Mouse (Mus musculus): ENCODE measurements at regions not wholly inside any gene's neighbourhood (a gene's known extent, or its start where the extent isn't known, plus 50 kb on each side); places are given as distances from the start of the nearest gene placed in this dataset.

GRCm38 (mm10) chr10:96259242-96259641 lies 122.8 kb downstream of the Gm5426 start:
- H3K9me3 ChIP-seq (replicated peaks): peaks cover 38% of the 10 kb centered on the region
- ATAC-seq (ENCODE audit: extremely low read depth, insufficient number of reproducible peaks, low FRiP score, poor library complexity, severe bottlenecking) (no peak), DNase-seq (ENCODE audit: low spot score) (no peak)
- H3K4me3 ChIP-seq (ENCODE audit: low read depth, low read length): no peak overlapping the region
- no peaks in the 10 kb centered on the region for H3K4me1 ChIP-seq (ENCODE audit: insufficient read depth, low read depth, low read length)
- H3K36me3 ChIP-seq (replicated peaks): no peaks in the 10 kb centered on the region
- TF ChIP-seq CTCF (IDR thresholded peaks at IDR 0.05; ENCODE audit: low read depth, low read length): no peak
- TF ChIP-seq GATA1 (IDR thresholded peaks at IDR 0.05; ENCODE audit: borderline replicate concordance, low read length): no peak
- TF ChIP-seq POLR2AphosphoS5 (IDR thresholded peaks at IDR 0.05; ENCODE audit: insufficient replicate concordance, low read depth, low read length): no peak
- TF ChIP-seq GATA2 (IDR thresholded peaks at IDR 0.05; ENCODE audit: borderline replicate concordance, low read depth, low read length): no peak
- TF ChIP-seq TAL1 (conservative IDR thresholded peaks at IDR 0.05; ENCODE audit: low read depth, low read length): no peak
- H3K27me3 ChIP-seq (ENCODE audit: insufficient read depth, low read length): no peaks in the 10 kb centered on the region

GRCm38 (mm10) chr10:96259648-96260047 lies 123.2 kb downstream of the Gm5426 start:
- Histone ChIP-seq H3K27me3 (ENCODE audit: insufficient read depth, low read length) (no peaks in the 10 kb centered on the region), H3K4me3 (ENCODE audit: low read depth, low read length) (no peak overlapping the region)
- no peak for ATAC-seq (ENCODE audit: extremely low read depth, insufficient number of reproducible peaks, low FRiP score, poor library complexity, severe bottlenecking)

GRCm38 (mm10) chr10:96263544-96263943 lies 127.1 kb downstream of the Gm5426 start:
- peaks cover 45% of the 10 kb centered on the region for H3K9me3 ChIP-seq (replicated peaks)
- no peaks in the 10 kb centered on the region for H3K27me3 ChIP-seq (ENCODE audit: insufficient read depth, low read length)
- H3K4me3 ChIP-seq (ENCODE audit: low read depth, low read length): no peak overlapping the region
- TF ChIP-seq GATA1 (IDR thresholded peaks at IDR 0.05; ENCODE audit: borderline replicate concordance, low read length) (no peak), GATA2 (IDR thresholded peaks at IDR 0.05; ENCODE audit: borderline replicate concordance, low read depth, low read length) (no peak), POLR2AphosphoS5 (IDR thresholded peaks at IDR 0.05; ENCODE audit: insufficient replicate concordance, low read depth, low read length) (no peak), CTCF (IDR thresholded peaks at IDR 0.05; ENCODE audit: low read depth, low read length) (no peak), TAL1 (conservative IDR thresholded peaks at IDR 0.05; ENCODE audit: low read depth, low read length) (no peak)
- no peaks in the 10 kb centered on the region for H3K4me1 ChIP-seq (ENCODE audit: insufficient read depth, low read depth, low read length)
- ATAC-seq (ENCODE audit: extremely low read depth, insufficient number of reproducible peaks, low FRiP score, poor library complexity, severe bottlenecking) (no peak), DNase-seq (ENCODE audit: low spot score) (no peak)
- H3K36me3 ChIP-seq (replicated peaks): no peaks in the 10 kb centered on the region

More at GRCm38 (mm10) chr10:96259648-96260047, 123.2 kb downstream of the Gm5426 start:
- H3K36me3 ChIP-seq (replicated peaks): no peaks in the 10 kb centered on the region
- TF ChIP-seq TAL1 (conservative IDR thresholded peaks at IDR 0.05; ENCODE audit: low read depth, low read length) (no peak), POLR2AphosphoS5 (IDR thresholded peaks at IDR 0.05; ENCODE audit: insufficient replicate concordance, low read depth, low read length) (no peak), GATA2 (IDR thresholded peaks at IDR 0.05; ENCODE audit: borderline replicate concordance, low read depth, low read length) (no peak), CTCF (IDR thresholded peaks at IDR 0.05; ENCODE audit: low read depth, low read length) (no peak), GATA1 (IDR thresholded peaks at IDR 0.05; ENCODE audit: borderline replicate concordance, low read length) (no peak)
- no peak for DNase-seq (ENCODE audit: low spot score)
- no peaks in the 10 kb centered on the region for H3K4me1 ChIP-seq (ENCODE audit: insufficient read depth, low read depth, low read length)
- H3K9me3 ChIP-seq (replicated peaks): peaks cover 38% of the 10 kb centered on the region

- H3K4me1 ChIP-seq (ENCODE audit: insufficient read depth, low read depth, low read length): no peaks in the 10 kb centered on the region
- H3K36me3 ChIP-seq (replicated peaks): no peaks in the 10 kb centered on the region
- no peak overlapping the region for H3K4me3 ChIP-seq (ENCODE audit: low read depth, low read length)
- ATAC-seq (ENCODE audit: extremely low read depth, insufficient number of reproducible peaks, low FRiP score, poor library complexity, severe bottlenecking) (no peak), DNase-seq (ENCODE audit: low spot score) (no peak)
- no peaks in the 10 kb centered on the region for H3K27me3 ChIP-seq (ENCODE audit: insufficient read depth, low read length)
- no peak for TF ChIP-seq GATA1 (IDR thresholded peaks at IDR 0.05; ENCODE audit: borderline replicate concordance, low read length)
- no peak for TF ChIP-seq CTCF (IDR thresholded peaks at IDR 0.05; ENCODE audit: low read depth, low read length)
- TF ChIP-seq POLR2AphosphoS5 (IDR thresholded peaks at IDR 0.05; ENCODE audit: insufficient replicate concordance, low read depth, low read length): no peak
- no peak for TF ChIP-seq TAL1 (conservative IDR thresholded peaks at IDR 0.05; ENCODE audit: low read depth, low read length)
- TF ChIP-seq GATA2 (IDR thresholded peaks at IDR 0.05; ENCODE audit: borderline replicate concordance, low read depth, low read length): no peak
- peaks cover 45% of the 10 kb centered on the region for H3K9me3 ChIP-seq (replicated peaks)
Observed at GRCm38 (mm10) chr10:96264433-96264832, 128.0 kb downstream of the Gm5426 start.

- no peak overlapping the region for H3K4me3 ChIP-seq (ENCODE audit: low read depth, low read length)
- H3K9me3 ChIP-seq (replicated peaks): peaks cover 45% of the 10 kb centered on the region
- ATAC-seq (ENCODE audit: extremely low read depth, insufficient number of reproducible peaks, low FRiP score, poor library complexity, severe bottlenecking) (no peak), DNase-seq (ENCODE audit: low spot score) (no peak)
- no peaks in the 10 kb centered on the region for H3K4me1 ChIP-seq (ENCODE audit: insufficient read depth, low read depth, low read length)
- no peaks in the 10 kb centered on the region for H3K27me3 ChIP-seq (ENCODE audit: insufficient read depth, low read length)
- H3K36me3 ChIP-seq (replicated peaks): no peaks in the 10 kb centered on the region
- TF ChIP-seq GATA2 (IDR thresholded peaks at IDR 0.05; ENCODE audit: borderline replicate concordance, low read depth, low read length): no peak
- no peak for TF ChIP-seq GATA1 (IDR thresholded peaks at IDR 0.05; ENCODE audit: borderline replicate concordance, low read length)
- TF ChIP-seq TAL1 (conservative IDR thresholded peaks at IDR 0.05; ENCODE audit: low read depth, low read length): no peak
- no peak for TF ChIP-seq CTCF (IDR thresholded peaks at IDR 0.05; ENCODE audit: low read depth, low read length)
- no peak for TF ChIP-seq POLR2AphosphoS5 (IDR thresholded peaks at IDR 0.05; ENCODE audit: insufficient replicate concordance, low read depth, low read length)
Observed at GRCm38 (mm10) chr10:96264866-96265265, 128.5 kb downstream of the Gm5426 start.

- no peaks in the 10 kb centered on the region for H3K36me3 ChIP-seq (replicated peaks)
- DNase-seq (ENCODE audit: low spot score) (no peak), ATAC-seq (ENCODE audit: extremely low read depth, insufficient number of reproducible peaks, low FRiP score, poor library complexity, severe bottlenecking) (no peak)
- TF ChIP-seq GATA1 (IDR thresholded peaks at IDR 0.05; ENCODE audit: borderline replicate concordance, low read length) (no peak), TAL1 (conservative IDR thresholded peaks at IDR 0.05; ENCODE audit: low read depth, low read length) (no peak), GATA2 (IDR thresholded peaks at IDR 0.05; ENCODE audit: borderline replicate concordance, low read depth, low read length) (no peak), POLR2AphosphoS5 (IDR thresholded peaks at IDR 0.05; ENCODE audit: insufficient replicate concordance, low read depth, low read length) (no peak), CTCF (IDR thresholded peaks at IDR 0.05; ENCODE audit: low read depth, low read length) (no peak)
- H3K4me1 ChIP-seq (ENCODE audit: insufficient read depth, low read depth, low read length): no peaks in the 10 kb centered on the region
- H3K9me3 ChIP-seq (replicated peaks): peaks cover 38% of the 10 kb centered on the region
- H3K4me3 ChIP-seq (ENCODE audit: low read depth, low read length): no peak overlapping the region
- H3K27me3 ChIP-seq (ENCODE audit: insufficient read depth, low read length): no peaks in the 10 kb centered on the region
Observed at GRCm38 (mm10) chr10:96266100-96266735, 129.8 kb downstream of the Gm5426 start.
